Mouse (Mus musculus): ENCODE data around the gene H2al1b. TPM values are rescaled to one million over a fixed set of nuclear protein-coding genes. Genes with fewer than 3 reads are reported as not detected.

H2al1b gene
- not detected in 2 replicates for polyA plus RNA-seq (2021; fragmentation: Nextera tagmentation)
- long read RNA-seq, experiment 1: 0 reads
- long read RNA-seq, experiment 2: 0 reads

GRCm38 (mm10) chrX:11302132-11302531 is at the start of gene H2al1b:
Gene H2al1b (plus strand): TSS chrX:11302432.

GRCm38 (mm10) chrX:11298957-11299356 is 3.3 kb upstream of the H2al1b start, which contains the start of gene H2al1a:
Gene H2al1a (plus strand): TSS chrX:11299257.

DNA sequence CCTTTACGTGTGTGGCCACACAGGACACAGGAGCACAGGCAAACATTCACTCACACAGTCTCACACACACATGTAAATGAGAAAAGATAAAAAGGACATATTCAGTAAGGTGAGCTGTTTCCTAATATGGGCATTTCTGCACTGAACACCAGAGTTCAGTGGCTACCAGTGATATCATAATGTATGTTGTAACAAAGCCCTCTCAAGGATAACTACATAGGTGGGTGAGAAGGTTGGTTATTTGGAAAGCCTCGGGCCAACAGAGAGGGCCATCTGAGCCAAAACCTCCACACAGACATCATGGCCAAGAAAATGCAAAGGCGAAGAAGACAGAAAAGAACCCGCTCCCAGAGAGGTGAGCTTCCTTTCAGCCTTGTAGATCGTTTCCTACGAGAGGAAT is 3.1 kb downstream of the H2al1b start, which contains the start of gene H2al1c:
Gene H2al1c, plus strand, starts transcription at position 301 of the 400 bp plus-strand sequence.

DNA sequence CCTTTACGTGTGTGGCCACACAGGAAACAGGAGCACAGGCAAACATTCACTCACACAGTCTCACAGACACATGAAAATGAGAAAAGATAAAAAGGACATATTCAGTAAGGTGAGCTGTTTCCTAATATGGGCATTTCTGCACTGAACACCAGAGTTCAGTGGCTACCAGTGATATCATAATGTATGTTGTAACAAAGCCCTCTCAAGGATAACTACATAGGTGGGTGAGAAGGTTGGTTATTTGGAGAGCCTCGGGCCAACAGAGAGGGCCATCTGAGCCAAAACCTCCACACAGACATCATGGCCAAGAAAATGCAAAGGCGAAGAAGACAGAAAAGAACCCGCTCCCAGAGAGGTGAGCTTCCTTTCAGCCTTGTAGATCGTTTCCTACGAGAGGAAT is 6.3 kb downstream of the H2al1b start, which contains the start of gene H2al1d:
Gene H2al1d, plus strand, starts transcription at position 301 of the 400 bp plus-strand sequence.

GRCm38 (mm10) chrX:11311634-11312033 is 9.4 kb downstream of the H2al1b start, which contains the start of gene H2al1e:
Gene H2al1e (plus strand): TSS chrX:11311934.

GRCm38 (mm10) chrX:11314858-11315257 is 12.6 kb downstream of the H2al1b start, which contains the start of gene H2al1f:
Gene H2al1f (plus strand): TSS chrX:11315158.

GRCm38 (mm10) chrX:11317956-11318355 is 15.7 kb downstream of the H2al1b start, which contains the start of gene H2al1g:
Gene H2al1g (plus strand): TSS chrX:11318256.

GRCm38 (mm10) chrX:11321192-11321591 is 19.0 kb downstream of the H2al1b start, which contains the start of gene H2al1h:
Gene H2al1h (plus strand): TSS chrX:11321492.

GRCm38 (mm10) chrX:11324359-11324758 is 22.1 kb downstream of the H2al1b start, which contains the start of gene H2al1i:
Gene H2al1i (plus strand): TSS chrX:11324659.

DNA sequence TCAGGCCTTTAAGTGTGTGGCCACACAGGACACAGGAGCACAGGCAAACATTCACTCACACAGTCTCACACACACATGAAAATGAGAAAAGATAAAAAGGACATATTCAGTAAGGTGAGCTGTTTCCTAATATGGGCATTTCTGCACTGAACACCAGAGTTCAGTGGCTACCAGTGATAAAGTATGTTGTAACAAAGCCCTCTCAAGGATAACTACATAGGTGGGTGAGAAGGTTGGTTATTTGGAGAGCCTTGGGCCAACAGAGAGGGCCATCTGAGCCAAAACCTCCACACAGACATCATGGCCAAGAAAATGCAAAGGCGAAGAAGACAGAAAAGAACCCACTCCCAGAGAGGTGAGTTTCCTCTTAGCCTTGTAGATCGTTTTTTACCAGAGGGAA is 25.3 kb downstream of the H2al1b start, which contains the start of gene H2al1j:
Gene H2al1j, plus strand, starts transcription at position 301 of the 400 bp plus-strand sequence.

Other genes with a start within 250 kb of the H2al1b start
- gene H2al1a, start 3.2 kb upstream of the H2al1b start, polyA plus RNA-seq (2021; fragmentation: Nextera tagmentation): not detected in 2 replicates
- not detected in 2 replicates for gene H2al1c, start 3.2 kb downstream of the H2al1b start, polyA plus RNA-seq (2021; fragmentation: Nextera tagmentation)
- gene H2al1d, start 6.4 kb downstream of the H2al1b start, polyA plus RNA-seq (2021; fragmentation: Nextera tagmentation): not detected in 2 replicates
- gene H2al1e, start 9.5 kb downstream of the H2al1b start, polyA plus RNA-seq (2021; fragmentation: Nextera tagmentation): not detected in 2 replicates
- gene H2al1f, start 12.7 kb downstream of the H2al1b start, polyA plus RNA-seq (2021; fragmentation: Nextera tagmentation): not detected in 2 replicates
- not detected in 2 replicates for gene H2al1g, start 15.8 kb downstream of the H2al1b start, polyA plus RNA-seq (2021; fragmentation: Nextera tagmentation)
- not detected in 2 replicates for gene H2al1h, start 19.1 kb downstream of the H2al1b start, polyA plus RNA-seq (2021; fragmentation: Nextera tagmentation)
- not detected in 2 replicates for gene H2al1i, start 22.2 kb downstream of the H2al1b start, polyA plus RNA-seq (2021; fragmentation: Nextera tagmentation)
- not detected in 2 replicates for gene H2al1j, start 25.4 kb downstream of the H2al1b start, polyA plus RNA-seq (2021; fragmentation: Nextera tagmentation)